Mouse (Mus musculus) erythroid progenitor cell, adult 5-6 weeks (primary cell): ENCODE measurements around the gene Lama4. TPM values are rescaled to one million over a fixed set of nuclear protein-coding genes. Genes with fewer than 3 reads are reported as not detected.

Experiments
- ATAC-seq: replicated peaks from 2 replicates; pipeline ENCODE4 v1.8.0; 2016; ENCODE audit warnings: moderate number of reproducible peaks, mild to moderate bottlenecking, moderate TSS enrichment, inconsistent platforms; ENCODE audit not compliant: poor library complexity, low FRiP score, severe bottlenecking
- total RNA-seq, 2 experiments: library from RNA; stranded (forward) in 1 of 2; stranded (reverse) in 1 of 2; fragments of 150-400 nt in 1 of 2; fragments of 186-747, 209-891 nt in 1 of 2; gene quantifications; 2 replicates each; pipeline versions ENCODE4 v1.2.3 to v1.2.4; 2015 to 2017; ENCODE audit warnings: low replicate concordance in 2 of 2

The Lama4 gene
- total RNA-seq, 2 experiments from 2014 or later = 7.1 TPM; not detected in 1

DNA sequence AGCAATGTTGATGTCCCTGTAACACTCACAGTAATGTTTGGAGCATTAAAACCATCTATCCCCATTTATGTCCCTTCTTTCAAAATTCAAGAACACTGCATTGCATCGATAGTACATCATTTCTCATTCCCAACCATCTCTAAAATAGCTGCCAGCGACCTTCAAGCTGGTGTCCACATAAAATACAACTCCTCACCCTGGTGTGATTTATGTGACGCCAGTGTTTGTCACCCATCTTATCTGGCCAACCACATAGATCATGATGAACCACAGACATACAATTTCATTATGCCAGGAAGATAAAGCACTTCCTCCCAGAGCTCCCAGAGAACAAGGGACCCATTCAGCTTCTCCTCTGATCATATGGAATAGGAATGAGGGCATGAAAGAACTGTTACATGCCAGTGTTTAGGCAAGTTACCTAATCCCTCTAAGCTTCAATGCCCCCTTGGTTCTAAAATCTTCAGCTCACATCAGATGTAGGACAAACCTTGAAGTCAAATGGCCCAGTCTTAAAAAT lies 79.2 kb downstream of the Lama4 start:
- no peak for ATAC-seq

DNA sequence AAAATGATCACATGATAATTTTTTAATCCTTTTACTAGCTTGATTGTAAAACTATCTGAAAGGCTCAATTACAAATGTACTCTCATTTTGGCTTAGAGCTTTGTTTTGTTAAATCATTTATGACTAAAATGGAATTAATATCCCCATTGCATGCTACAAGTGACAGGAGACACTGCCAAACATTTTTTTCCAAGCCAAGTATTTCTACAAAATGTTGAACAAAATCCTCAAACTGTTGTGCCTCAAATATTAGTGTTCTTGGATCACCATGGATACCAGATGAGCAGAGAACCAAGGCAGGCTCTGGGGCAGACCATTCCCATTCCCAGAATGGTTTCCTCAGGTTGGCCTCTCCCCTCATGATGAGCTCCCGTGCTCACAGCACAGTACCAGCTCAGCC lies 79.8 kb downstream of the Lama4 start:
- no peak for ATAC-seq

DNA sequence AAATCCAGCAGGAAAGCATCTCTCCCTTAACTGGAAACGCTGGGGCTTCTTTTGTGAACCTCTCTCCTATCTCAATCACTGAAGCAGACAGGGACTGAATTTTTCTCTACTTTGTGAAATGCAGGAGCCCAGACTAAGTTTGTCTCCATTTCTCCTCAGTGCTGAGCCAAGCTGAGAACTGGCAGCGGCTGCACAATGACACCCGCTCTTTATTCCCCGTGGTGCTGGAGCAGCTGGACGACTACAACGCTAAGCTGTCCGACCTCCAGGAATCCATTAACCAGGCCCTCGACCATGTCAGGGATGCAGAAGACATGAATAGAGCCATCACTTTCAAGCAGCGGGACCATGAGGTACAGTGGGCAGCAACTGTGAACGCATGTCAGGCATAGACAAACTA lies 82.5 kb downstream of the Lama4 start:
- no peak for ATAC-seq

DNA sequence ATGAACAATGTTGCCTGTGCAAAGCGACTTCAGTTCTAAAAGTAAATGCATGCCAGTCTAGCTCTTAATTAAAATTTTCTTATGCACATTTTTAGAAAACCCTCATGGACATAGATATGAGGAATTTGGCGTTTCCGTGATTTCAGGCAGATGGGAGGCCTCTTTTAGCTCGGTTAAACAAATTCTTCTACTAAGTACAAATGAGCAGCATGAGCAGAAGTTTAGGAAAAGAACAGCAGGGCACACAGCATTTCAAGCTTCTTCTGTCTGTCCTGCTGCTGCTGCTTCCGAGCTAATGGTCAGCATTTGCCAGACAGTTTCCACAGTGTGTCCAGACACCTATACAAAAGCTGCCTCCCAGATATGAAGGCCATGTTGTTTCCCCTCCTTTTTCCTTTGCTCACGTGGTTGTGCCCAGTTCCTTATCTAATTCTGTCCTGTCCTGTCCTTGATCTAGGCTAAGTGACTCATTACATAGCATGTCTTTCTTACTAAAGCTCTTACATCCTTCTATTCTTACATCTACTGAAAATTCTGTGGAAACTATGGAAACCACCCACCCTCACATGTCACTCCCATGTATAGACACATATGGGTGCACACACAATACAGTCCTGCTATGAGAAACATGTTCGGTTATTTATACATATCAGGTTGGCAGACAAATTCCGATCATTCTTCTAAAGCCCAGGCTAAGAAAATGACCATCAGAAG lies 84.4 kb downstream of the Lama4 start:
- no peak for ATAC-seq

DNA sequence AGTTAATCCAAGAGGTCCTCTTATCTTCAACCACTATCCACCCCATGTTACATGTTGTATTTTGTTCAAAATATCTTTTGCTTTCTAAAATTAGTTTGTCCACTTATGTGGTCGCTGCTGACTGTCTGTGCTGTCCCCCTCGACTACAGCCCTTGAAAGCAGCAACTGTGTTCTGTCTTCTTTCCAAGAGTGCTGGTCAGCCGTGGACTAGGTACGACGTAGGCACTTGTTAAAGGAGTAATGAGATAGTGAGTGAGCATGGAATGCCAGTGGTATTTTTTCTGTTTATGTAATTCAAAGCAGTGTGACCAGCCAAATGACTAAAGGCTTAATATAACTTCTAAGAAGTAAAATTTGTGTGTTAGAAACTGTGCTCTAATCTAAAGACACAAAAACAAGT lies 90.7 kb downstream of the Lama4 start:
- no peak for ATAC-seq

DNA sequence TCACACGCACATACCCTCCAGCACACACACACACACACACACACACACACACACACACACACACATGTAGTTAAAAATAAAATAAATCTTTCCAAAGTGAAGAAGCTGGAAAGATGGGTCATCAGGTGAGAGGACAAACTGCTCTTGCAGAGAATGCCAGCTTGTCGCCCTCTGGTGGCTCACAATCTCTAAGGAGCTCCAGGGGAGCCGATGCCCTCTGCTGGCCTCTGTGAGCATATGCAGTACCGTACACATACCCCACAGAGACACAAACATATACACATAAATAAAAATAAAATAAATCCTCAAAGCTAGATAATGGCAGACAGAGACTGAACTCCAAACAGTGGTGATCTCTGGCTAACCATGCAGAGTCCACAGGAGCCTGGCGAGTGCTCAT lies 99.4 kb downstream of the Lama4 start:
- ATAC-seq = no peak

DNA sequence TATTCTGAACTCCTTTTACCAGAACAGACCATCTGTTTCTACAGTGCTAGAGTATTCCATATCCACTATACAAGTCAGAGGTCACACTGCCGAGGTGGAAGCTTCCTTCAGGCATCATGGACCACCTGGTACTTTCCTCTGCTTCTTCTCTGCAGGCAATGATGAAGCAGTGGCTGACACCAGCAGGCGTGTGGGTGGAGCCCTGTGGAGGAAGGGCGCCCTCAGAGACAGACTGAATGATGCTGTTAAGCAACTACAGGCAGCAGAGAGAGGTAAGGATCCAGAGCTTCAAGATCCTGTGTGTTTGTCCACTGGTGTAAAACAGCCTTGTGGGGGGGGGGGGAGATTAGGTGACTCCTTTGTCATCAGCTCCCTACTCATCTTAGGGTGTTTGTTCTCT lies 100.1 kb downstream of the Lama4 start:
- ATAC-seq = no peak

DNA sequence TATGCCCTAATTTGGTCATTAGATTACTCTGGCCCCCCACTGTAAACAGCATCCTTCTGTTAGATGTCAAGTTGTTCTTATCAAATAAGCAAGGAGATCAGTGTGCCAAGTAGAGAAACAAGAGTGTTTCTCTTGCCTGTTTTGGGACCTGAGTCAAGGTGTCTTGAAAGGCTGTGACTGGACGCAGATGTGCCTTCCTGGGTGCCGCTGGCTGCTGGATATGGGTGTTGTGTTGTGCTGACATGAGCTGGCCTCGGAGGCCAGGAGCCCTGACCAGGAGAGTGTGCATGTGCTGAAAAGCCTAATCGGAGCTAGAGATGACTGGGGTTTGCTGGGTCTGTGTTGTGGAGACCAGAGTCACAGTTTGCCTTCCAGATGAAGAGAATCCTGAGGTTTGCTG lies 100.7 kb downstream of the Lama4 start:
- no peak for ATAC-seq

DNA sequence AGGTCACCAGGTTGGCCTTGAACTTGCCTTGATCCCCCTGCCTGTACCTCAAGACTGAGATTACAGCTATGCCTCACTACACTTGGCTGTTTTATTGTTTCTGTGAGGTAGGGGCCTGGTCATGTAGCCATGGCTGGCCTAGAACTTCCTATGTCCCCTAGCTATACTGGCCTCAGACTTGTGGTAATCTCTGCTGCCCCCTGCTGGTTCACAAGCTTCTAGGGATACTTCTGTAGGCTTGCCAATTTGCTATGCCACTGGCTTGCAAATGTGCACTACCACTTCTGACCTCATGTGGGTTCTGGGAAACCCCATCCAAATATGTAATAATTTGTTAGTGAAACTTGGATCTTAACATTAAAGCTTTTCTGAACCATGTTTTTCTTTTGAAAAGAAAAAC lies 101.6 kb downstream of the Lama4 start:
- no peak for ATAC-seq

DNA sequence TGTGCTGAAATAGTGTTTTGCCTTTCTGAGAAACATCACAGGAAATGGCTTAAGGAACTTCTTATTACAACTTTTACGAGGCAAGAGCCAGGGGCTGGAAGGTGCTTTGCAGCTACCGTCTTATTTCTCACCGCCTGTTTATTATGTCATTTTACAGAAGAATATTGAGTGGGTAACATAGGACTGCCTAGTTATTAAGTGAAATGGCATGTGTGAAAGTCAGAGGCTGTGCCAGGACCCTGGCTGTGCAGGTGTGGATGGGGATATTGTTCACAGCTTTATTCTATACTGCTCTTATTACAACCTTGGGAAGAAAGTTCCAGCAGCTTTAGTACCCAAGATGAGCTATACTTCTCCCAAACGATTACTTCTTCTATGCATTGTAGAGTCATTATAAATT lies 106.7 kb downstream of the Lama4 start:
- no peak for ATAC-seq

DNA sequence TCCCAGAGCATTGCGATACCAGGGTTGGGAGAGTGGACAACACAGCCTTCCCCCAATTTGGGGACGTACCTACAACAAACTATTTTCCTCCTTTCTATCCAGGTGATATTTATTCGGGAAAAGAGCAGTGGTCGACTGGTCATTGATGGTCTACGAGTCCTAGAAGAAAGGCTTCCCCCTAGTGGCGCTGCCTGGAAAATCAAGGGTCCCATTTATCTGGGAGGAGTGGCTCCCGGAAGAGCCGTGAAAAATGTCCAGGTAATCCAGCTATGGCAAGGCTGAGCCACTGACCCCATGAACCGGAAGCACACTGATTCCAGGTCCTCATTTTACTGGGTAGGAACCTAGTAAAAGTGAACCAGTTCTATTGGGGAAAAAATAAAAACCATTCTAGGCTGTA lies 131.7 kb downstream of the Lama4 start:
- ATAC-seq = no peak

DNA sequence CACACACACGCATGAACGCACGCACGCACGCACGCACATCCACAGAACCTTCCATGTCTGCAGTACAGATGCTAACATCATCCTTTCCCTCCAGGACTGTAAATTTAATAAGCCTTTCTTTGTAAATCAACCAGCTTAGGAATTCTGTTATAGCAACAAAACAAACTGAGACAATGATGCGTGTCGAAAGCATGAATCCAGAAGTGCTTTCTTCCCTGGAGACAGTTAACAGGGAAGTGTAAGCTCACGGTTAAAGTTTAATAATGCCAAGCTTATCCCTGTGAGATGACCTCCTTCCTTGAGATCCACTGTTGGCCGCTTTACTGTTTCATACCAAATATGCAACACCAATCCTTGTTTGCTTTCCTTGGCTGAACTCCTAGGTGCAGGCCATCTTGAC lies 133.4 kb downstream of the Lama4 start:
- no peak for ATAC-seq

DNA sequence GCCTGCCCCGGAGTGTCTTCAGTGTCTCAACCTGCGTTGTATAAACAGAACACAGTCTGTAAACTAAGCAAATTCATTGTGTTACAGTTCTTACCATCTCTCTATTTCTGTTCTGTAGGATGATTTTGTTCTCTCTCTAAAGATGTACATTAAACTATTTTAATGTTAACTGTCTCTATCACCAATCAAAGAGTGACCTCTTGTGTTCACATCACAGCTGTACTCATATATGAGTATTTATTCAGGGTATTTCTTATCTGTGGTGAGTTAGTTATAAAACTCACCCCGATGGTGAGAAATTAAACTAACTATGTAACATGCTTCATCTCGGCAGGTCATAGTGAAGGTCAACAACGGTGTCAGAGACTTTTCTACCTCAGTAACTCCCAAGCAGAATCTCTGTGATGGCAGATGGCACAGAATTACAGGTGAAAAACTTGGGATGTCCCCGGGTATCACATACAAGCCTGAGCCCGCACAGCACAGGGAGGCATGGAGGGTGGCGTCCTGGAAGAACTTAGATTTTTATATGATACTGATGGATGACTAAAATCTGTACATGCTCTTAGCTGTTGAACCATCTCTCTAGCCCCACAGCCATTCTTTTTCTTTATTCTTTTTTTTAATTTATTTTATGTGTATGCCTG lies 139.6 kb downstream of the Lama4 start:
- no peak for ATAC-seq

DNA sequence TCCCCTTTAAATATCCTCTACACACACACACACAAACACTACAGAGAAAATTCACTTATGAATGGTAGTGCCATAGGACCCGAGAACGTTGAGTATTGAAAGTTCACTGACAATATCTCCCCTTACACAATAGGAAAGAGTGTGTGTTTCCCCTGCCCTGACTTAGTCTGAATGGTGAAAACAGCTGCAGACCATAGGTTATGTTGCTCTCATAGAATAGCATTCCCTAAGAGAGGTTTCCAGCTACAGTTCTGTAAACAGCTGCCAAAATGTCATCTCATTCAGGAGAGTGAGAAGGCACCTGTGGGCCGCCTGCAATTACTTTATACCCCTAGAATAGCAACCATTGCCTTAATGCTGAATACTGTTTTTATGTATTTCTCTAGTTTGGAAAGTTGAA lies 141.1 kb downstream of the Lama4 start:
- no peak for ATAC-seq

DNA sequence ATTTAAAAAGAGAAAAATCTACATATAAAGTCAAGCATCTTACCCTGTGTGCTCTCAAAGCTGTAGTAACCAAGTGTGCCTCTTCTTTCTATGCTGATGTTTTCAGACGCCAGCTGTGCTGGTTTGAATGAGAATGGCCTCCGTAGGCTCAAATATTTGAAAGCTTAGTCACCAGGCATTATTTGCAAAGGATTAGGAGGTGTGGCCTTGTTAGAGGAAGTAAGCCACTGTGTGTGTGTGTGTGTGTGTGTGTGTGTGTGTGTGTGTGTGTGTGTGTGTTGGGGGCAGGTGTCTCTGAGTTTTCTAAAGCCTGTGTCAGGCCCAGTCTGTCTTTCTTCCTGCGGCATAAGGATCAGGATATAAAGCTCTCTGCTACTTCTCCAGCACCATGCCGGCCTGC lies 141.6 kb downstream of the Lama4 start:
- no peak for ATAC-seq

DNA sequence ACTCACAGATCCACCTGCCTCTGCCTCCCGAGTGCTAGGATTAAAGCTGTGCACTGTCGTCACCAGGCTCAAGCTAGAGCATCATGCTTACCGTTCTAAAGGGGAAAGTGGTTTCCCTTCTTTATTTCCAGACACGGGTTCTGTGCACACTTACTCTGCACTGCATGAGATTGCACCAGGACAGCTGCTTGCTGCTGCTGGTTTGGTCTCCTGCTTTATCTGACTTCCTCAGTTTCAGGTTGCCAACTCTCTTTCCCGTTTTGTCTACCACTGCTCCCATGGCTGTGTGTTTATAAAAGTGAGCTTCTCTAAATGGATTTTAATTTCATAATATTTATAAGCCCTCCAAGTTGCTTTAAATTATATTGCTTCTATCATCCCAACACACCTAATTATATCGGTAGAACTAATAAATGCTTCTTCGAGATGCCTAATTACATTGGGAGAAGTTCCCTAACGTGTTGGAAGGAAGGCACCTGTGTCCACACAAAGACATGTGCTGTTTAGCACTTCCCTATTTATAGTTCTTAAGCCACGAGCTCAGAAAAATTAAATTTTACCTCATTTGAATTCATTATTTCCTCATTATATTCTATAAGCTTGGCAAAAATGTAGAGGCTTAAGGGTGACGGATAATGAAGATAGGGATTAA lies 143.6 kb downstream of the Lama4 start:
- no peak for ATAC-seq

DNA sequence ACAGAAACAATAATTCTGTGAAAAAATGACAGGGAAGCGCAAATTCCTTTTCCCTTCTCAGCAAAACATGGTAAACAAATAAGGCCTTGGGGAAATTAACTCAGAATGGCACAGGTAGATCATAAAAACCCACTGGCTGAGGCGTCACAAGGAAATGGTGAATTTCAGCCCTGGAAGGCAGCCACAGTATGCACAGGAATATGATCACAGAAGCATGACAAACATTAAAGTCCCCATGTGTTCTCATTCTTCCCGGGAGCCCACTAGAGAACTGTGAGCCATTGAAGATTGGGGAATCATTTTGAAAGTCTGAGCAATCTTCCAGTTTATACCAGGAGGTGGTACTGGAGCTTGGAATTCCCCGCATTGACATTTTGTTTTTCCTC lies 144.2 kb downstream of the Lama4 start:
- no peak for ATAC-seq

DNA sequence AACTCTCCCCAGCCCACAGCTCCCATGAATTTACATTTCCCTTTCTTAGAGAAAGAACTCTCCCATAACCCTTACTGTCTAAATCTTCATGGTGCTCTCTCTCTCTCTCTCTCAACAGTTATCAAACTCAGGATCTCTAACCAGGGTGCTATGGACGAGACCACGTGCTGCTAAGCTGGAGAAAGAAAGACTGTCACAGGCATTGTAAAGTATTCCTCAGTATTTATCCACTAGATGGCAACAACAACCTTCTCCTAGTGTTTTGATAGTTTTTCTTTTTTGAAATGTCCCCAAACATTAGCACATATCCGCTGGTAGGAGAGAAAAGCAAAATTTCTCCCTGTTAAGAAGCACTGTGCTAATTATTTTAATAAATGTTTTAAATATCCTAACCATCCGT lies 156.1 kb downstream of the Lama4 start:
- ATAC-seq = no peak

DNA sequence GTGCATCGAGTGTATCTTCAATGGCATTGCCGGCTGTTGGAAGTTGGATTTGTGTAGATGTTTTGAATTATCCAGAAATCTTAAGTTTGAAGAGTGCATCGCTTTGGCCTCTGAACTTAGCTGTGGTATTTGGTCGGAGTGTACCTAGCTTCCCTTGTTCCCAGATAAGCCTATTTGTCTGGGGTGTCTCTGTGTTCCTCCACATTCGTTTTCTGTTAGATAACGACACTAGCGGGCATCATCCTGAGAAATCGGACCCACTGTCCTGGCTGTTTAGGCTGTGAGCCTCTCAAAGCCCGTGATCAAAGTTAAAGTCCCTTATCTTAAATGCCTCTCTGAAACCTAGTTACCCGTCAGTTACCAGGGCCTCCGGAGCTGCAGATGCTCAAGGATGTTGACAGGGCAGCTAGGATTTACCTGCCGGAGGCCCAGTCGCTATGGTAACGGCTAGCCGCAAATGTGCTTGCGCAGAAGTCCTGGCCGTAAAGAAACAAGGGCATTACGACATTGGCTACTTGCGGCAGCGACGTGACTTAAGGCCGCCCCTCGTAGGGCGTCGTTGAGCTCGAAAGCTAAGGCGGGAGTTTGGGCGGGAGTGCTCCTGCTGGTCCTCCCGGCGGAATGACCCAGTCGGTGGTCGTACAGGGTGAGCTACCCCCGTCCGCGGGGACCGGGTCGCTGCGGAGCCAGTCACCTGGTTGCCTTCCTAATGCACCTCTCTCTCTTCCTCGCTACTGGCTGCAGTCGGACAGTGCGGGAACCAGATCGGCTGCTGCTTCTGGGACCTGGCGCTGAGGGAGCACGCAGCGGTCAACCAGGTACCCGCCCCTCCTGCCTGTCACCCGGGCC lies 168.4 kb downstream of the Lama4 start, which contains the start of the genes Fam229b and Tube1:
Fam229b (minus strand) TSS at position 453 of the 849 bp plus-strand sequence.
Tube1 (plus strand) TSS at position 515 of the 849 bp plus-strand sequence.
- ATAC-seq = peak; percentile 89

DNA sequence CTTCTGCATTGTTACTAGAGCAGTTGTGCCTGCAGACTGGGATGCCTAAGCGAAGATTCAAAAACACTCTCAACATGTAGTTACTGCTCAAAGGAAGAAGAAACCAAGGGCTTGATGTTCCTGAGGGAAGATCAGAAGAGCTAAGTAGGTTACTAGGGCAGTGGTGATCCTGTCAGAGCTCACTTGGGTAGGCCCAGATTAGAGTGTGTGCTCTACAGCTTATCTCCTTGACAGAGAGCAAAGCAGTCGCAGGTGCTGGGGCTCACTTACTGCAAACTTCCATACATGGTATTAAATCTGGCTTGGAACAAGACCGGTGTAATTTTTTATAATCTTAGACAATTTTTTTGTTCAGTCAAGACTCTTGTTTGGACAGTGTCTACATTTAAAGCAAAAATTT lies 172.5 kb downstream of the Lama4 start:
- ATAC-seq = no peak
